Mouse (Mus musculus): ENCODE data around the gene Retnlb.
"Not testable (repeated sequence)": the region's sequence is repeated elsewhere in the genome, so short reads cannot be mapped to it uniquely, and the experiment has no call there.

Retnlb gene

GRCm38 (mm10) chr16:48816695-48817094 lies at the start of gene Retnlb:
TSS of gene Retnlb (plus strand) at chr16:48816856.
- no peak for DNase-seq (ENCODE audit: low read depth, low spot score)

- no peak for DNase-seq (ENCODE audit: low read depth, low spot score)
These were observed 47.5 kb upstream of the Retnlb start for GRCm38 (mm10) chr16:48769183-48769582.

GRCm38 (mm10) chr16:48771971-48772445 lies 44.6 kb upstream of the Retnlb start, which contains the start of gene Trat1:
TSS of gene Trat1 (minus strand) at chr16:48772021.
- DNase-seq (ENCODE audit: low read depth, low spot score) = no peak

GRCm38 (mm10) chr16:48777254-48777653 lies 39.4 kb upstream of the Retnlb start:
- no peak for DNase-seq (ENCODE audit: low read depth, low spot score)

GRCm38 (mm10) chr16:48786258-48786657 lies 30.4 kb upstream of the Retnlb start:
- no peak for DNase-seq (ENCODE audit: low read depth, low spot score)

GRCm38 (mm10) chr16:48788704-48789185 lies 27.9 kb upstream of the Retnlb start:
- DNase-seq (ENCODE audit: low read depth, low spot score) = no peak

- DNase-seq (ENCODE audit: low read depth, low spot score) = no peak
These were observed 18.4 kb upstream of the Retnlb start for GRCm38 (mm10) chr16:48798285-48798684.

GRCm38 (mm10) chr16:48799470-48799869 lies 17.2 kb upstream of the Retnlb start:
- no peak for DNase-seq (ENCODE audit: low read depth, low spot score)

- DNase-seq (ENCODE audit: low read depth, low spot score) = no peak
These were observed 15.8 kb upstream of the Retnlb start for GRCm38 (mm10) chr16:48800906-48801305.

- no peak for DNase-seq (ENCODE audit: low read depth, low spot score)
These were observed 11.2 kb upstream of the Retnlb start for GRCm38 (mm10) chr16:48805412-48805811.

GRCm38 (mm10) chr16:48806521-48806920 lies 10.1 kb upstream of the Retnlb start:
- no peak for DNase-seq (ENCODE audit: low read depth, low spot score)

- no peak for DNase-seq (ENCODE audit: low read depth, low spot score)
These were observed 7.3 kb upstream of the Retnlb start for GRCm38 (mm10) chr16:48809374-48809773.

- no peak for DNase-seq (ENCODE audit: low read depth, low spot score)
These were observed 4.7 kb upstream of the Retnlb start for GRCm38 (mm10) chr16:48811881-48812436.

GRCm38 (mm10) chr16:48818524-48818923 lies 1.9 kb downstream of the Retnlb start:
- DNase-seq (ENCODE audit: low read depth, low spot score) = no peak

- DNase-seq (ENCODE audit: low read depth, low spot score) = no peak
These were observed 9.8 kb downstream of the Retnlb start for GRCm38 (mm10) chr16:48826474-48826873.

GRCm38 (mm10) chr16:48827625-48828024 lies 11.0 kb downstream of the Retnlb start:
- no peak for DNase-seq (ENCODE audit: low read depth, low spot score)

GRCm38 (mm10) chr16:48829060-48829459 lies 12.4 kb downstream of the Retnlb start:
- DNase-seq (ENCODE audit: low read depth, low spot score) = no peak

- DNase-seq (ENCODE audit: low read depth, low spot score) = no peak
These were observed 15.4 kb downstream of the Retnlb start for GRCm38 (mm10) chr16:48832055-48832454.

GRCm38 (mm10) chr16:48833626-48834025 lies 17.0 kb downstream of the Retnlb start:
- not testable (repeated sequence) for DNase-seq (ENCODE audit: low read depth, low spot score)

GRCm38 (mm10) chr16:48842266-48842665 lies 25.6 kb downstream of the Retnlb start, which contains the start of gene Retnla:
TSS of gene Retnla (plus strand) at chr16:48842551.
- no peak for DNase-seq (ENCODE audit: low read depth, low spot score)

GRCm38 (mm10) chr16:48843671-48844386 lies 27.2 kb downstream of the Retnlb start:
- no peak for DNase-seq (ENCODE audit: low read depth, low spot score)

- peak; percentile 15 for DNase-seq (ENCODE audit: low read depth, low spot score)
These were observed 48.3 kb downstream of the Retnlb start for GRCm38 (mm10) chr16:48865004-48865403.

GRCm38 (mm10) chr16:48867690-48868089 lies 51.0 kb downstream of the Retnlb start:
- DNase-seq (ENCODE audit: low read depth, low spot score) = no peak

All from skeletal muscle tissue, adult 2 months (tissue).